Mouse (Mus musculus): ENCODE data around the gene Ppm1e. TPM values are rescaled to one million over a fixed set of nuclear protein-coding genes. Genes with fewer than 3 reads are reported as not detected.
A peak's percentile ranks its signal among the peaks of the same experiment; 100 is the strongest.

Ppm1e gene
- total and polyA plus RNA-seq, 2 experiments from 2014 or later = 18.6 to 60.1 TPM

- no peak overlapping the region for H3K4me2 ChIP-seq (ENCODE audit: low read depth, low read length)
- no peaks in the 10 kb centered on the region for H3K27me3 ChIP-seq (ENCODE audit: insufficient read depth, low read length)
- 0 out of 2 replicates have a peak, but pooled peaks cover 7% of the 10 kb centered on the region for H3K4me1 ChIP-seq (ENCODE audit: insufficient read depth, low read length)
- no peaks in the 10 kb centered on the region for H3K9me3 ChIP-seq (ENCODE audit: low read length)
- H3K4me3 ChIP-seq (ENCODE audit: low read length) = no peak overlapping the region
- no peaks in the 10 kb centered on the region for H3K36me3 ChIP-seq (ENCODE audit: insufficient read depth, low read length)
- H3K9ac ChIP-seq (replicated peaks; ENCODE audit: low read length) = no peak overlapping the region
- no peak for TF ChIP-seq CTCF (IDR thresholded peaks at IDR 0.05; ENCODE audit: low read depth)
- H3K27ac ChIP-seq = no peak overlapping the region
- 39% methylated on average over 7 of the region's 7 CpGs for WGBS
- peak; percentile 40 for DNase-seq (ENCODE audit: low spot score)
- no peak for ATAC-seq
Measured at GRCm38 (mm10) chr11:87281907-87282475, 76.8 kb downstream of the Ppm1e start.

GRCm38 (mm10) chr11:87279461-87279860, 79.4 kb downstream of the Ppm1e start:
- no peaks in the 10 kb centered on the region for H3K27me3 ChIP-seq (ENCODE audit: insufficient read depth, low read length)
- no peaks in the 10 kb centered on the region for H3K9me3 ChIP-seq (ENCODE audit: low read length)
- ATAC-seq = no peak
- no peak for TF ChIP-seq CTCF (IDR thresholded peaks at IDR 0.05; ENCODE audit: low read depth)
- no peak overlapping the region for H3K4me2 ChIP-seq (ENCODE audit: low read depth, low read length)
- no peak overlapping the region for H3K27ac ChIP-seq
- H3K36me3 ChIP-seq (ENCODE audit: insufficient read depth, low read length) = no peaks in the 10 kb centered on the region
- no peak for DNase-seq (ENCODE audit: low spot score)
- peaks cover 16% of the 10 kb centered on the region; the same call in 1 of the 2 replicates for H3K4me1 ChIP-seq (ENCODE audit: insufficient read depth, low read length)
- H3K4me3 ChIP-seq (ENCODE audit: low read length) = no peak overlapping the region
- 76% methylated on average over 5 of the region's 5 CpGs for WGBS
- H3K9ac ChIP-seq (replicated peaks; ENCODE audit: low read length) = no peak overlapping the region

DNA sequence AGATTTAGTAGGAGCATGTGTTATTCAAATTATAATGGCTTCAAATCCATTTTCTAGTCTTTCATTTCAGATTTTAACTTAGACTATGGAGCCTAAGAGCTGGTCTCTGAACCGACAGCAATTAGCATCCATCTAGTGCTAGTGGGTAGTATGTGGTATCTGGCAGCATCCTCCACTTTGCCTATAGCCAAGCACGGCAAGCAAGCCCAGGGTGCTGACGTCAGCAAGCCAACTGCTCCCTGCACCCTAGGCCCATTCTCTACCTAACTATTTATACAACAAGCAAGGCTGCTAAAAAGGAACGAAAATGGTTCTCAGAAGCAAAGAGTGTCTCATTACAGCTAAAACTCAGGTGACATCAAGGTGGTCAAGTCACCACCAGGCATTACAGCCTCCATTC, 80.0 kb downstream of the Ppm1e start:
- ATAC-seq (no peak), DNase-seq (ENCODE audit: low spot score) (no peak)
- H3K36me3 ChIP-seq (ENCODE audit: insufficient read depth, low read length) = no peaks in the 10 kb centered on the region
- WGBS = 74% methylated on average over 4 of the region's 4 CpGs
- H3K4me1 ChIP-seq (ENCODE audit: insufficient read depth, low read length) = peaks cover 16% of the 10 kb centered on the region; the same call in 1 of the 2 replicates
- no peak overlapping the region for H3K27ac ChIP-seq
- no peak for TF ChIP-seq CTCF (IDR thresholded peaks at IDR 0.05; ENCODE audit: low read depth)
- H3K9me3 ChIP-seq (ENCODE audit: low read length) = no peaks in the 10 kb centered on the region
- no peak overlapping the region for H3K9ac ChIP-seq (replicated peaks; ENCODE audit: low read length)
- H3K4me2 ChIP-seq (ENCODE audit: low read depth, low read length) = no peak overlapping the region
- no peak overlapping the region for H3K4me3 ChIP-seq (ENCODE audit: low read length)
- H3K27me3 ChIP-seq (ENCODE audit: insufficient read depth, low read length) = no peaks in the 10 kb centered on the region

DNA sequence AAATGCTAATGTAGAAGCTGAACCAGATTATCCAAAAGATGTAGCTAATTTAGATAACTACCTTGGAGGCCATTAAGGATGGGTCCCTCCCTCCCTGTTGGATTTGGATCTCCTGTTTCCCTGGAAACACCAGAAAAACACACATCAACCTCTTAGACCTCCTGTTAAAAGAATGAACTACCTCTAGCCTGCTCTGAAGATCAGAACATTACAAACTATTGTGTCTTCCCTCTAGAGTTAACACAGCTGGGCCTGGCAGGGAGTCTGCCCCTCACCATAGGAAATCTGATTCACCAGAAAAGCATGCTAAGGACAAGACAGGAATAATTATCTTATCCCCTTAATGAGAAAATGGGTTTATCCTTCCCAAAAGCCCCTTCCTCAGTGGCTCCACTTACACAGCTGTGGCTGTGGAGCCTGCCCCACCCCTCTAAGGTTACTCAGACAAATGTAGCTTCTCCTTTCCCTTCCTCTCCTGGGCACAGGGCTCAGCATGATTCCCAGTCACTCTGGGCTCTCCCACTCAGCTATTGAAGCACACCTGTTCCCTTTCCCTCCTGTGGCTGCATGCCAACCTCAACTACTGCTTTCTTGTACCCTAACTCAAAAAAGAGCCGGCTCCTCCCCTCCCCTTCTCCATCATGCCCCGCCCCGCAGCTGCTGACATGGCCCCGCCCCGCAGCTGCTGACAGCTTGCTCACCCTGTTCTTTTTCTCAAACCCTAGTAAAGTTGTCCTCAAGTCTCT, 82.4 kb downstream of the Ppm1e start:
- 0 out of 2 replicates have a peak overlapping the region, but pooled peaks have one; percentile 7 for H3K27ac ChIP-seq
- no peak for TF ChIP-seq CTCF (IDR thresholded peaks at IDR 0.05; ENCODE audit: low read depth)
- ATAC-seq = no peak

GRCm38 (mm10) chr11:87275420-87276048, 83.3 kb downstream of the Ppm1e start:
- 58% methylated on average over 7 of the region's 7 CpGs for WGBS
- H3K4me1 ChIP-seq (ENCODE audit: insufficient read depth, low read length) = peaks cover 16% of the 10 kb centered on the region; the same call in 1 of the 2 replicates
- H3K4me2 ChIP-seq (ENCODE audit: low read depth, low read length) = no peak overlapping the region
- H3K27ac ChIP-seq = no peak overlapping the region
- H3K9me3 ChIP-seq (ENCODE audit: low read length) = no peaks in the 10 kb centered on the region
- TF ChIP-seq CTCF (IDR thresholded peaks at IDR 0.05; ENCODE audit: low read depth) = no peak
- ATAC-seq (no peak), DNase-seq (ENCODE audit: low spot score) (no peak)
- no peaks in the 10 kb centered on the region for H3K27me3 ChIP-seq (ENCODE audit: insufficient read depth, low read length)
- H3K4me3 ChIP-seq (ENCODE audit: low read length) = no peak overlapping the region
- H3K9ac ChIP-seq (replicated peaks; ENCODE audit: low read length) = no peak overlapping the region
- no peaks in the 10 kb centered on the region for H3K36me3 ChIP-seq (ENCODE audit: insufficient read depth, low read length)

More for the DNA sequence above, 82.4 kb downstream of the Ppm1e start:
- H3K4me2 ChIP-seq (ENCODE audit: low read depth, low read length) = 0 out of 2 replicates have a peak overlapping the region, but pooled peaks have one; percentile 5
- no peak overlapping the region for H3K9ac ChIP-seq (replicated peaks; ENCODE audit: low read length)
- H3K4me1 ChIP-seq (ENCODE audit: insufficient read depth, low read length) = peaks cover 16% of the 10 kb centered on the region; the same call in 1 of the 2 replicates
- WGBS = 10% methylated on average over 5 of the region's 5 CpGs
- H3K36me3 ChIP-seq (ENCODE audit: insufficient read depth, low read length) = no peaks in the 10 kb centered on the region
- DNase-seq (ENCODE audit: low spot score) = no peak
- no peaks in the 10 kb centered on the region for H3K27me3 ChIP-seq (ENCODE audit: insufficient read depth, low read length)
- H3K4me3 ChIP-seq (ENCODE audit: low read length) = no peak overlapping the region
- H3K9me3 ChIP-seq (ENCODE audit: low read length) = no peaks in the 10 kb centered on the region

DNA sequence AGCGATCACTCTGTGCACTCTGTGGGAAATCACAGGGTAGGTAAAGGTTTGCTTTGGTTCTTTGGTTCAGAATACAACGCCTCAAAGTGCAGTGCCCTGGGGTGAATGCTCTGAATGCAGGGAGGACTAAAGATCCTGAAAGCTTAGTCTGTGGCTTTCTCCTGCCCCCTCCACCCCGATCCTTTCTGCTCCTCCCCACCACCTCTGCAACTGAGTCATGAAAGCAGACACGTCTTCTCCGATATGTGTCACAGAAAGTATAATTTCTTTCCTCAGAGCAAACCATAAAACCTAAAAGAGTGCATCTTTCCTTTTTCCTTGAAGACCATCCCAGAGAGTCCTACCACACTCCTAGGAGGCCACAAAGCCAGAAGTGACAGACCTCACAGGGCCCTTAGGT, 86.1 kb downstream of the Ppm1e start:
- Histone ChIP-seq H3K9me3 (ENCODE audit: low read length) (no peaks in the 10 kb centered on the region), H3K4me3 (ENCODE audit: low read length) (no peak overlapping the region), H3K9ac (replicated peaks; ENCODE audit: low read length) (no peak overlapping the region), H3K36me3 (ENCODE audit: insufficient read depth, low read length) (no peaks in the 10 kb centered on the region), H3K27ac (no peak overlapping the region), H3K4me1 (ENCODE audit: insufficient read depth, low read length) (peaks cover 10% of the 10 kb centered on the region; the same call in 1 of the 2 replicates), H3K4me2 (ENCODE audit: low read depth, low read length) (no peak overlapping the region), H3K27me3 (ENCODE audit: insufficient read depth, low read length) (no peaks in the 10 kb centered on the region)
- WGBS = 91% methylated on average over 5 of the region's 5 CpGs
- DNase-seq (ENCODE audit: low spot score) (no peak), ATAC-seq (no peak)
- TF ChIP-seq CTCF (IDR thresholded peaks at IDR 0.05; ENCODE audit: low read depth) = no peak
